Mouse (Mus musculus): ENCODE data around the gene Pprc1.
A peak's percentile ranks its signal among the peaks of the same experiment; 100 is the strongest.

Gene Pprc1

DNA sequence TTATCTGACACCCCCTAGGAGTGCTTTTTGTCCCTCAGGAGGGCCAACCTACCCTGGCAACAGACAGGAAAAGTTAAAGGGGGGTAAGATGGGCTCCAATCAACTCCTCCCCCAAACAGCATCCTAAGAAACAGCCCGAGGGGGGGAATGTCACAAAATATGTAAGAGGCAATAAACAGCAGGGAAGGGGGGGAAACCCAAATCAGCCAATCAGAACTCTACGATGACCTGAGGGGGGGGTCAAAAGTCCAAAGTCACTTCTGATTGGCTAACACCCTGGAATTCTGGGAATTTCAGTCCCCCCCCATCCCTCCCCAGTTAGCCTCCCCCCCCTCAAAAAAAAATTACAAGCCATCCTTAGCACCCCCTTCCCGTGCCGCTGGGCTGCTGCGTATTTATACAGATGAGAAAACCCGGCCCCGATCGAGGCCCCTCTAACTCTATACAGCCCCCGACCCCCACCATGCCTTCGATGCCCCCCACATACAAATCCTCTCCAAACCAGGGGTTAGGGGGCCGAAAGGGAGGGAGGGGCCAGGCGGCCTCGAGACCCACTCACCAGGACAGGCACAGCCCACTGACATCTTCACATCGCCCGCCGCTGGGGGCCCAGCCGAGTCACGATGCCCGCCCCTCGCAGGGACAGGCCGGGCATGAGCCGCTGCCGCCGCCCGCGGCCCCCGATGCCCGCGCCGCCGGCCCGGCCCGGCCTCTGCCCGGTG, at the start of gene Pprc1:
Gene Pprc1 (plus strand): TSS at position 616 of the 722 bp plus-strand sequence.
- peak; percentile 58 for DNase-seq (ENCODE audit: low read depth)

DNA sequence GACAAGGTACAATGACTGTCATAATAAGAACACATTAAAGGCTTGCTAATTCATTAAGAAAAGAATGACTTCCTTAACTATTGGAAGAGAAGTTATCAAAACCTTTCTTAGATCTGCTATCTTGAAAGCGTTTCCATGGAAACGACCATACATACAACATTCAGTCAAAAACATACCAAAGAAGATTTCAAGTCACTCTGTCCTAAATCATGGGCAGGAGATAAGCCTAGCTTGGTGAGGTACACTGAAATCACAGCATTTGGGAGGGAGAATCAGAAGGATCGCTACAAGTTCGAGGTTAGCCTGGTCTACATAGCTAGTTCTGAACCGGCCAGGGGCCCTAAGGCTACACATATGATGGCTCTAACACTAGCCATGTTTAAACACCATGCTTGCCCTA, 47.3 kb upstream of the Pprc1 start:
- no peak for DNase-seq (ENCODE audit: low read depth)

GRCm38 (mm10) chr19:45997785-45998693, 46.6 kb upstream of the Pprc1 start, which contains the start of gene Armh3:
Gene Armh3 (minus strand): TSS chr19:45998488.
- peak; percentile 84 for DNase-seq (ENCODE audit: low read depth)

DNA sequence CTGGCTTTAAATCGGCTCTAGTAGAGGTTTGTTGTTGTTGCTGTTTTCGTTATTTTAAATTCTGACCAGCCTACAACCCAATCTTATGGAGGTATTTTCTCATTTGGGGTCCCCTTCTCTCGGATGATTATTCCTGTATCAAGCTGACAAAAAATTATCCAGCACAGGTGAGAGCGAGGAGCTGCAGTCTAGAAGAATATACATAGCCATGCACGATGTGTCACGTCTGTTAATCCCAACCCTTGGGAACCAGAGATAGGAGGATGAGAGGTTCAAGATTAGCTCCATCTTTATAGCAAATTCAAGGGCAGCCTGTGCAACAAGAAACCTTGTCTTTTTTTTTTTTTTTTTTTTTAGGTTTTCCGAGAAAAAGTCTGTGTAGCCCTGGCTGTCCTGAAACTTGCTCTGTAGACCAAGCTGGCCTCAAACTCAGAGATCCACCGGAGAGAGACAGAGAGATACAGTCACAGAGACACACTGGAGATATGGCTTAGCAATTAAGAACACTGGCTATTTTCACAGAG, 45.9 kb upstream of the Pprc1 start:
- no peak for DNase-seq (ENCODE audit: low read depth)

GRCm38 (mm10) chr19:45999378-45999777, 45.3 kb upstream of the Pprc1 start:
- DNase-seq (ENCODE audit: low read depth) = no peak

DNA sequence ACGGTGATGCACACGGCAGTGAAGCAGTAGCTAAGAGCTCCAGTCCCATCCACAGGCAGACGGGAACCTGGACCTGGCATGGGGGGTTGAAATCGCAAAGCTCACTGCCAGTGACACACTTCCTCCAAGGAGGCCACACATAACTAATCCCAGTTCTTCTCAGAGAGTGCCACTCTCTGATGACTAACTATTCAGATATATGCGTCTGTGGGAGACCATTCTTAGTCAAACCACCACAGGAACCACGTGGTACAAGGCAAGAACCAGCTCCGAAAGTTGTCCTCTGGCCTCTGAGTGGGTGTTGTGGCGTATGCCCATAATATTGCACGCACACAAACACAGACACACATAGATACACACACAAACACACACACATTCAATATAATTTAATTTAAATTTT, 42.4 kb upstream of the Pprc1 start:
- no peak for DNase-seq (ENCODE audit: low read depth)

- DNase-seq (ENCODE audit: low read depth) = peak; percentile 42
Observed at GRCm38 (mm10) chr19:46003371-46004226, 41.1 kb upstream of the Pprc1 start, which contains the start of gene Hps6. Gene Hps6 (plus strand): TSS chr19:46003508.

GRCm38 (mm10) chr19:46004814-46005466, 39.7 kb upstream of the Pprc1 start:
- no peak for DNase-seq (ENCODE audit: low read depth)

DNA sequence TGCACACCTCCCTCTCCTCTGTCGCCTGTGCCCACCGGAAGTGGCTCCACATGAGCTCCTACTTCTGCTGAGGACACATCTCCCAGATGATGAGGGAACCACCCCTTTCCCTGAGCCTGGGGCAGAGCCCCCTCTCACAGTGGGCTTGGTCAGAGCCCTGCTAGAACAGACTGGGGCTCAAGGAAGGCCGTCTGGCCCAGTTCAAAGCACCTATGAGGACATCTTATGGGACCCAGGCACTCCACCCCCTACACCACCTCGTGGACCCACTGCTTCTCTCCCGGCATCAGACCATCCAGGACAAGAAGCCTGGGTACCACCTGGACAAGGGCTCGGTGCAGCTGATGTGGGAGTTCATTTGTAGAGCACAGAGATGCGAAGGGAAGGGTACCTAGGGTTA, 39.0 kb upstream of the Pprc1 start:
- DNase-seq (ENCODE audit: low read depth) = no peak

DNA sequence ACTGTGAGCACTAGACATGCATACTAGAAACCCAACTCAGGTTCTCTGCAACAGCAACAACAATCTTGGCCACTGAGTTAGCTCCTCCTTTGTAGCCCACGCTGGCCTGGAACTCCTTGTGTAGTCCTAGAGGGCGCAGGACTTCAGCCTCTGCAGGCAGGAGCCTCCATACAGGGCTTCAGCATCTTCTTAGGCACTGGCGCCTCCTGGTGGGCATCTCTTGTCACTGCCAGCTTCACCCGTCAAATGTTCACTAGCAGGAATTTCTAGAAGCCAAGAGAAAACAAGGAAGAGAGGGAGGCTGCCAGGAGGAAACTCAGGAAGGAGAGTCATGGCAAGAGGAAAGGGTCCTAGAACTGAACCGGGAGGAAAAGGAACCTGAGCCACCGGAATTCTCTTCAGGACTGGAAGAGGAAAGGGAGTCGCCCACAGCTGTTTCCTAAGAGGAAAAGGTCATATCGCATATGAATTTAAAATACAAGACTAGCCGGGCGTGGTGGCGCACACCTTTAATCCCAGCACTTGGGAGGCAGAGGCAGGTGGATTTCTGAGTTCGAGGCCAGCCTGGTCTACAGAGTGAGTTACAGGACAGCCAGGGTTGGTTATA, 30.0 kb upstream of the Pprc1 start:
- peak; percentile 85 for DNase-seq (ENCODE audit: low read depth)

DNA sequence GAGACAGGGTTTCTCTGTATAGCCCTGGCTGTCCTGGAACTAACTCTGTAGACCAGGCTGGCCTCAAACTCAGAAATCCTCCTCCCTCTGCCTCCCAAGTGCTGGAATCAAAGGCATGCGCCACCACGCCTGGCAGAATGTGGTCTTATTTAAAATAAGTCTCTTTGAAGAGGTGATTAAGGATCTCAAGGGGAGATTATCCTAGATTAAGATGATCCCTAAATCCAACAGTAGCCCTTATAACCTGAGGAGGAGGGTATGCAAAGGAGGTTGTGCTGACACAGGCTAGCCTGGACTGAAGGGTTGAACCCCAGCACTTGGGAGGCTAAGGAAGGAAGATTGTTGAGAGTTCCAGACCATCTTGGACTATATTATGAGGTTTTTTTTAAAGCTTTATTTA, 28.7 kb upstream of the Pprc1 start:
- DNase-seq (ENCODE audit: low read depth) = no peak

DNA sequence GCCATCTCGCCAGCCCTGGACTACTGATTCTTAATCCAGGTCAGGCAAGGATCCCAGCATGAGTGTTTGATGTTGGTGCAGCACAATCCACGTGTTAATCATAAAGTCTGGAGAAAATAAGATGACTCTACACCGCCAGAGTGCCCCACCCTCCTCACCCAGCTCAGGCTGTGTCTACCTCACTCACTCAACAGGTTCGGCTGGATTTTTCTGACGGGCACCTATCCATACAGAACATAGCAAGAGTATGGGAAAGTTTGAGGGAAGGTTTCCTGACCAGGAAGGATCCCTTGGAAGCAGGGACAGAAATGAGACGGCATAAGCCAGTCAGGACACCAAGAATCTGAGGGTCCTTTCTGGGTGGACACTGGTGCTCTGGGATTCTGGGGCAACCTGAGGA, 19.7 kb upstream of the Pprc1 start:
- no peak for DNase-seq (ENCODE audit: low read depth)

- DNase-seq (ENCODE audit: low read depth) = no peak
Observed at GRCm38 (mm10) chr19:46026567-46026966, 18.1 kb upstream of the Pprc1 start.

DNA sequence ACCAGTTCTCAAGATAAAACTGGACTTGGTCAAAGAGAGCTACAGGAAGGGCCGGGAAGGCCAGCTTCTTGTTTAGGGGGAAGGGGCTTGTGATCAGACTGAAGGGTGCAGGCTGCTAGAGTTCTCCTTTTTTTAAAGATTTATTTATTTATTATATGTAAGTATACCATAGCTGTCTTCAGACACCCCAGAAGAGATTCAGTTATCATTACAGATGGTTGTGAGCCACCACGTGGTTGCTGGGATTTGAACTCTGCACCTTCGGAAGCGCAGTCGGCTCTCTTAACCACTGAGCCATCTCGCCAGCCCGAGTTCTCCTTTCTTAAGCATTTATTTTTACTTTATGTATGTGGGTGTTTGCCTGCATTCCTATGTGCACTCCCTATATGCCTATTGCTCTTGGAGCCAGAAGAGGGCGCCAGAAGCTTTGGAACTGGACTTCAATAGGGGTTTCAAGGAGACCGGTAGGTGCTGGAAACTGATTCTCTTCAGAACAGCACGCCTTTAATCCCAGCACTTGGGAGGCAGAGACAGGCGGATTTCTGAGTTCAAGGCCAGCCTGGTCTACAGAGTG, 15.9 kb upstream of the Pprc1 start:
- no peak for DNase-seq (ENCODE audit: low read depth)

DNA sequence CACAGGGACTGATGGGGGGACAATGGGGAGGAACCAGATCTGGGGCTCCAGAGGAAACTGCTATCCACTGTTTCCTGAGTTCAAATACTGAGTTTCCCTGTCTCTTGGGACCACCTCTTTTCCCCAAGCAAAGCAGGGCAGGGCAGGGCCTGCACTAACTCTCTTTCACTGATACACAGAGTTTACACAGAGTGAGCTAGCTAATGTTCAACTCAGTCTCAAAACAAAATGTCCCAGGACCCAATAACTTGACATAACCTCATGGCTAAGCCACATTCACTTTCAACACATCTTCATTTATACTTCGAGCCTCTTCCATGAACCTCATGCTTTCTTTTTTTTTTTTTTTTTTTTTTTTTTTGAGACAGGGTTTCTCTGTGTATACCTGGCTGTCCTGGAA, 15.0 kb upstream of the Pprc1 start:
- DNase-seq (ENCODE audit: low read depth) = no peak

GRCm38 (mm10) chr19:46030196-46030983, 14.3 kb upstream of the Pprc1 start:
- DNase-seq (ENCODE audit: low read depth) = no peak

DNA sequence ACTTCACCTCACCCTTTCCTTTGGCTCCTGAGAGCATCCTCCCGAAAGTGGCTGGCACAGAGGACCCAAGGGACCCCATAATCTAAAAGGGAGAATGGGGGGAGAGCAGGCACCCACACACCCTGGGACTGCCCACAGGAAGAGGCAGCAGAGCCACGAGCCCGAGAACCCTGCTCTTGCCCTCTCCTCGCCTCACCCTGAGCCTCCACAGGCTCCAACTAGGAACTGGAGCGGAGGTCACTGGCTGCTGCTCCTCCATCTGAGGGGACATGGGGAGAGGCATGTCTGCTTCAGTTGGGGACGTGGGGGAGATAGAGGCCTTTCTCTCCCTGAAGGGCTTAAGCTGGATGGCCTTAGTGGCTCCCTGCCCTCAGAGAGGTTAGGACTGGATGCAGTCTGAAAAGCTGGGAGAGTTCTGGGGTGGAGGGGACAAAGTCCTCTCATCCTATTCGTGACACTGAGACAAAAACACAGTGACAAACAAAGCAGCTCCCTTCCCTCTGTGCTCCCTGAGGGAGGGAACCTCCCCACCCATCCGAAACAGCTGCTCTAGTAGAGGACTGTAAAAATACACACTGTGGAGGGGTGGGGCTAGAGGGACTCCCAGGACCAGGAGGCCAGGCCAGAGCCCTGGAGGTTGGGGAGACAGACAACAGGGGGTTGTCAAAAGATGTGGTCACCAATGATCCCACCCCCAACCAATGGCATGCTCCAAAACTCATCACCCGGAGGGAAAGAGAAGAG, 12.8 kb upstream of the Pprc1 start:
- no peak for DNase-seq (ENCODE audit: low read depth)

GRCm38 (mm10) chr19:46032731-46033510, 11.8 kb upstream of the Pprc1 start:
- no peak for DNase-seq (ENCODE audit: low read depth)

All from fibroblast of lung, adult 2 months (primary cell).